Mouse (Mus musculus): Measurements from ENCODE around the gene Angel2. TPM values are rescaled to one million over a fixed set of nuclear protein-coding genes. Genes with fewer than 3 reads are reported as not detected.

The Angel2 gene
- polyA plus RNA-seq, 1 experiment from 2014 or later: 55.3 TPM

DNA sequence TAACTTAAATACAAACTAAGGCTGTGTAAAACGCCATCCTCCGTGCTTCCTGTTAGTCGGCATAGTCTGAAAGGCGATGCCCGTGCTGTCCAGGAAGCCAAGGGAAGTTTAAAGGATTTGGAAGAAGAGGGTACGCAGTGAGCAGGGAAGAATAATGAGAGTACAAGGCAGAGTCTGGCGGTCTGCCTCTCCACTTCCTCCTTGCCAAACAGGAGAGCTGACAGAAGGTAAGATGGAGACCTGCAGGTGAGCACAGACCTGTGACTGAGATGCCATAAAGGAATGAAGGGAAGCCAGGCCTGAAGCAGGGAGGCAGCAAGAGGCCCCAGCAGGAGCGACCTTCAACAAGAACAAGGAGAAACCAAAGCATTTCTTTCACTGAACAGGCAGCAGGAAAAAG lies 49.3 kb downstream of the Angel2 start:
- no peaks in the 10 kb centered on the region for H3K27me3 ChIP-seq (replicated peaks; ENCODE audit: low read depth, poor library complexity, severe bottlenecking)
- no peaks in the 10 kb centered on the region for H3K9me3 ChIP-seq
- H3K4me1 ChIP-seq: peaks cover 35% of the 10 kb centered on the region
- no peak overlapping the region for H3K4me3 ChIP-seq
- 91% methylated on average over 8 of the region's 8 CpGs for WGBS
- no peak for DNase-seq (ENCODE audit: low spot score)
- no peak overlapping the region for H3K27ac ChIP-seq (replicated peaks)
- peaks cover 72% of the 10 kb centered on the region for H3K36me3 ChIP-seq (replicated peaks)

GRCm38 (mm10) chr1:190974833-190975232 lies 49.9 kb downstream of the Angel2 start:
- Histone ChIP-seq H3K9me3 (no peaks in the 10 kb centered on the region), H3K27me3 (replicated peaks; ENCODE audit: low read depth, poor library complexity, severe bottlenecking) (no peaks in the 10 kb centered on the region), H3K36me3 (replicated peaks) (peaks cover 66% of the 10 kb centered on the region), H3K4me1 (peaks cover 42% of the 10 kb centered on the region), H3K4me3 (no peak overlapping the region), H3K27ac (replicated peaks) (no peak overlapping the region)
- 71% methylated on average over 1 of the region's 1 CpGs for WGBS
- DNase-seq (ENCODE audit: low spot score): no peak

GRCm38 (mm10) chr1:190976887-190977573 lies 52.1 kb downstream of the Angel2 start:
- H3K4me3 ChIP-seq: peak overlapping the region; percentile 77
- peak overlapping the region; percentile 96 for H3K27ac ChIP-seq (replicated peaks)
- no peaks in the 10 kb centered on the region for H3K9me3 ChIP-seq
- peaks cover 54% of the 10 kb centered on the region for H3K4me1 ChIP-seq
- WGBS: 53% methylated on average over 11 of the region's 11 CpGs
- peaks cover 44% of the 10 kb centered on the region for H3K36me3 ChIP-seq (replicated peaks)
- peak; percentile 23 for DNase-seq (ENCODE audit: low spot score)
- H3K27me3 ChIP-seq (replicated peaks; ENCODE audit: low read depth, poor library complexity, severe bottlenecking): no peaks in the 10 kb centered on the region; the same call in 1 of the 2 replicates

- Histone ChIP-seq H3K4me3 (peak overlapping the region; percentile 77), H3K9me3 (no peaks in the 10 kb centered on the region), H3K27ac (replicated peaks) (peak overlapping the region; percentile 96), H3K4me1 (peaks cover 52% of the 10 kb centered on the region), H3K27me3 (replicated peaks; ENCODE audit: low read depth, poor library complexity, severe bottlenecking) (no peaks in the 10 kb centered on the region; the same call in 1 of the 2 replicates), H3K36me3 (replicated peaks) (peaks cover 34% of the 10 kb centered on the region)
- no peak for DNase-seq (ENCODE audit: low spot score)
- WGBS: under 1% methylated on average over 22 of the region's 22 CpGs
Measured at GRCm38 (mm10) chr1:190978001-190978400, 53.1 kb downstream of the Angel2 start.

DNA sequence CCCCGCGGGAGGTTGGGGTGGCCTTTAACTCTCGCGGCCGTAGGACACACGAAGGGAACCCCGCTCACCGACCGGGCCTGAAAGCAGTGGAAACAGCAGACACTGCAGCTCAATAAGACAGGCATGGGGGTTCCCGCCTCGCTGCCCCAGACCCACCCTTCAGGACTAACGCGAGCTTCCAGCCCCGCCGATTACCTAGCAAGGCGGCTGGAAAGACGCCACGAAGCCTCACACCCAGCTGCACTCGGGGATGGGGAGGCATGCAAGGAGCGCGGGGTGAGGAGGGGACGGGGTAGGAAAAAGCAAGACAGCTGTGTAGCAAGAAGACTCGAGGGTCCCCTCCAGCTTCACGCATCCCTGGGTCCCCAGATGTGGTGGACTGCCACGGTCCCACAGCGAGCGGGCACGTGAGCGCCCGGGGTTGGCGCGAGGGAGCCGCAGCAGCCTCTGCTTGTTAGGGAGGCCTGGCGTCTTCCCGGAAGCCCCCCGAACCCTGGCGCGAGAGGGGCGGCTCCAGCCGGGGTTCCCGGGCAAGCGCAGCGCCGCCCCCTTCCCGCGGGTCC lies 53.7 kb downstream of the Angel2 start:
- no peaks in the 10 kb centered on the region; the same call in 1 of the 2 replicates for H3K27me3 ChIP-seq (replicated peaks; ENCODE audit: low read depth, poor library complexity, severe bottlenecking)
- peaks cover 50% of the 10 kb centered on the region for H3K4me1 ChIP-seq
- H3K4me3 ChIP-seq: peak overlapping the region; percentile 77
- peak overlapping the region; percentile 96 for H3K27ac ChIP-seq (replicated peaks)
- H3K36me3 ChIP-seq (replicated peaks): peaks cover 28% of the 10 kb centered on the region
- H3K9me3 ChIP-seq: no peaks in the 10 kb centered on the region
- DNase-seq (ENCODE audit: low spot score): peak; percentile 84
- under 1% methylated on average over 46 of the region's 46 CpGs for WGBS

- under 1% methylated on average over 38 of the region's 38 CpGs for WGBS
- Histone ChIP-seq H3K27ac (replicated peaks) (peak within 1 kb of the TSS; percentile 96), H3K4me3 (peak within 1 kb of the TSS; percentile 77), H3K9me3 (no peaks in the 10 kb centered on the region), H3K4me1 (peaks cover 50% of the 10 kb centered on the region), H3K27me3 (replicated peaks; ENCODE audit: low read depth, poor library complexity, severe bottlenecking) (no peaks in the 10 kb centered on the region; the same call in 1 of the 2 replicates), H3K36me3 (replicated peaks) (peaks cover 23% of the 10 kb centered on the region)
- peak; percentile 96 for DNase-seq (ENCODE audit: low spot score)
Measured at GRCm38 (mm10) chr1:190979100-190979563, 54.2 kb downstream of the Angel2 start, which contains the start of gene Vash2. Gene Vash2, minus strand, starts transcription at chr1:190979296.

DNA sequence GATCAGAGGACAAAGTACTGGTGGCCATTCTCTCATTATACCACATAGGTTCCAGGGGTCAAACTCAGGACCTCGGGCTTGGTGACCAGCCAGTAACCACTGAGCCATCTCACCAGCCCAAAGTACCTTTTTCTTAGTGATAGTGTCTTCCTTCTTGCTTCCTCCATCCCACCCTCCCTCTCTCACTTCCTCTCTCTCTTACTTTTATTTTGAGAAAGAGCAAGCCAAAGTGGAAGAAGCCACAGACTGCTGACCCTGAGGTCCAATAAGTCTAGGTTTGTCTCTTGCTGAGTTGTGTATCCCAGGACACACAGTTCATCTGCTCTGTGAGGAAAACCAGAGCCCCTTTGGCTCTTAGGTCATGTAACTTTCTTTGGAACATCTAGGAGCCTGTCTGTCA lies 55.6 kb downstream of the Angel2 start:
- peaks cover 47% of the 10 kb centered on the region for H3K4me1 ChIP-seq
- no peak for DNase-seq (ENCODE audit: low spot score)
- no peak overlapping the region for H3K27ac ChIP-seq (replicated peaks)
- 95% methylated on average over 1 of the region's 1 CpGs for WGBS
- H3K9me3 ChIP-seq: no peaks in the 10 kb centered on the region
- no peaks in the 10 kb centered on the region; the same call in 1 of the 2 replicates for H3K27me3 ChIP-seq (replicated peaks; ENCODE audit: low read depth, poor library complexity, severe bottlenecking)
- H3K36me3 ChIP-seq (replicated peaks): peaks cover 9% of the 10 kb centered on the region
- no peak overlapping the region; the same call in 1 of the 2 replicates for H3K4me3 ChIP-seq

DNA sequence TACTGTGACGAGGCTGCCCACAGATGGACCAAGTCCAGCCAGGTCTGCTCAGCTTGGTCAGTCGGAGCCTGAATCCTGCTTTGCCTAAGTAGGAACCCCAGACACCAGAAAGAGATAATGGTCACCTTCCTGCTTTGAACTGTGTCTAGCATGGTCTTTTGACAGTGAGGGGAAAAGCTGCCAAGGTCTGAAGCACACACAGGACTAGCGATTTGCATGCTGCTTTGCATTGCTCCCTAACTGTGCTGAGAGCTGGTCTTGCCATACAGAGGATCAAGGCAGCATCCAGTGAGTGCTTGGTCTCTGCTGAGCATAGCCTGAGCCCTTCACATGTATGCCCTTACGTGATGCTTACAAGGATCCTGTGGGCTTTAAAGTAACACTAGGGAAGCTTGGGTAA lies 56.5 kb downstream of the Angel2 start:
- no peaks in the 10 kb centered on the region; the same call in 1 of the 2 replicates for H3K27me3 ChIP-seq (replicated peaks; ENCODE audit: low read depth, poor library complexity, severe bottlenecking)
- H3K36me3 ChIP-seq (replicated peaks): 0 out of 2 replicates have a peak, but pooled peaks cover under 1% of the 10 kb centered on the region
- no peak for DNase-seq (ENCODE audit: low spot score)
- H3K9me3 ChIP-seq: no peaks in the 10 kb centered on the region
- peaks cover 43% of the 10 kb centered on the region for H3K4me1 ChIP-seq
- no peak overlapping the region for H3K27ac ChIP-seq (replicated peaks)
- no peak overlapping the region for H3K4me3 ChIP-seq
- 81% methylated on average over 4 of the region's 4 CpGs for WGBS

GRCm38 (mm10) chr1:190989437-190990082 lies 64.6 kb downstream of the Angel2 start:
- H3K4me3 ChIP-seq: no peak overlapping the region
- no peak for DNase-seq (ENCODE audit: low spot score)
- H3K9me3 ChIP-seq: no peaks in the 10 kb centered on the region
- WGBS: 85% methylated on average over 9 of the region's 9 CpGs
- no peaks in the 10 kb centered on the region for H3K4me1 ChIP-seq
- no peaks in the 10 kb centered on the region for H3K27me3 ChIP-seq (replicated peaks; ENCODE audit: low read depth, poor library complexity, severe bottlenecking)
- H3K36me3 ChIP-seq (replicated peaks): no peaks in the 10 kb centered on the region
- H3K27ac ChIP-seq (replicated peaks): no peak overlapping the region

DNA sequence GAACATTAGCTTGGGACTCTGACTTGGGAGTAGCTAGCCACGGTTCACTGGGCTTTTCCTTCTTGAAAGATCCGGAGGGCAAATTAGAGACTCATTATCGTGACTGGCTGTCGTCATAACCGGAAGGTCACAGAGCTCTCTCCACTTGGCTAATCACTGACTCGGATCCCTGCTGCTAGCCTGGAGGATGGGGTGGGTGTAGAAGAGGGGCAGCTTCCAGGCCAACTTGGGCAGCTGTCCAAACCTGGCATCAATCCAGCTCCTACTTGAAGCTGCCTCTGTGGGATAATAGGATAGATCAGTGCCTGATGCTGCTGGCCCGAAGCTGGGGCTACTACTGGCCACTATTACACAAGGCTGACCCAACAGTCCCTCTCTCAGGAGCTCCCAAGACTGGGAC lies 70.6 kb downstream of the Angel2 start:
- DNase-seq (ENCODE audit: low spot score): no peak

DNA sequence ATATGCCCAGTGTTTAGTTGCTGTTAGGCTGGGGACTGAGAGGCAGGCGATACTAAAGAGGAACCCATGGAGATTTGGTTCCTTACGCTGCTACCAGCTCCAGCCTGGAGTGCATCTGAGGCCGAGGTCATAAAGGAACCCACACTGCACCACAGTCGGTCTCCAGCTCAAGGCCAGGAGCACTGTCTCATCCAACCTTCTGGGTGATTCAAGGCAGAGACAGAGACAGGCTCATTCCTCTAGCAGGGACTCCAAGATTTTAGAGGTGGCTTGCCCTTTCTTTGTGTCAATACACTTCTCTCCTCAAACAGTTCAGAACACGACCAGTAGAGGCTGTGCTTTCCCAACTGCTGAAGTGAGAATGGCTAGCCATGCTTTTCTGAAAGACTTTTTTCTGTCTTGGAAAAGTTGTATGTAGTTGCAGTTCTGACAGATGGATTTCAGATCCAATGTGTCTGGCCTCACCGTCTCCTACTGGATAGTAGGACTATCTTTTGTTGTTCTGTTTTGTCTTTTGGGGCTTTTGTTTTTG lies 71.5 kb downstream of the Angel2 start:
- H3K4me1 ChIP-seq: 0 out of 2 replicates have a peak, but pooled peaks cover 3% of the 10 kb centered on the region
- H3K27me3 ChIP-seq (replicated peaks; ENCODE audit: low read depth, poor library complexity, severe bottlenecking): no peaks in the 10 kb centered on the region
- no peak overlapping the region for H3K4me3 ChIP-seq
- peaks cover 4% of the 10 kb centered on the region; the same call in 1 of the 2 replicates for H3K9me3 ChIP-seq
- H3K36me3 ChIP-seq (replicated peaks): no peaks in the 10 kb centered on the region
- 74% methylated on average over 6 of the region's 6 CpGs for WGBS
- DNase-seq (ENCODE audit: low spot score): no peak
- H3K27ac ChIP-seq (replicated peaks): no peak overlapping the region

More for the DNA sequence above, 70.6 kb downstream of the Angel2 start:
- Histone ChIP-seq H3K4me3 (no peak overlapping the region), H3K27me3 (replicated peaks; ENCODE audit: low read depth, poor library complexity, severe bottlenecking) (no peaks in the 10 kb centered on the region), H3K4me1 (0 out of 2 replicates have a peak, but pooled peaks cover 3% of the 10 kb centered on the region), H3K9me3 (peaks cover 4% of the 10 kb centered on the region; the same call in 1 of the 2 replicates), H3K36me3 (replicated peaks) (no peaks in the 10 kb centered on the region), H3K27ac (replicated peaks) (no peak overlapping the region)
- WGBS: 77% methylated on average over 7 of the region's 7 CpGs

All from embryonic facial prominence, embryonic 10.5 days (tissue).